Mouse (Mus musculus) left cerebral cortex, adult 2 months (tissue): ENCODE measurements around the gene Ctnna2. TPM values are rescaled to one million over a fixed set of nuclear protein-coding genes. Genes with fewer than 3 reads are reported as not detected.

Experiments used
- DNase-seq, 2 experiments: peaks; one replicate each; pipeline ENCODE4 v3.0.0; 2021 to 2022; ENCODE audit warnings: low spot score in 2 of 2, mixed read lengths in 1 of 2; ENCODE audit errors: extremely low spot score in 1 of 2
- H3K27ac ChIP-seq: fragments of 200-600 bp; 2 replicates; pipeline ENCODE4 v1.8.1; 2022
- H3K4me3 ChIP-seq: fragments of 200-600 bp; 2 replicates; pipeline ENCODE4 v1.8.1; 2022
- CTCF ChIP-seq: fragments of 200-600 bp; IDR thresholded peaks from 2 replicates; pipeline ENCODE4 v1.8.1; 2022; ENCODE audit warnings: antibody characterized with exemption, mild to moderate bottlenecking, moderate library complexity
- intact Hi-C: fragments of 180-260 bp; cut with DNase I; formaldehyde crosslinking; loops from one replicate; pipeline ENCODE4 v1.15.1; 2025
- total RNA-seq, 2 experiments: library from RNA; stranded (reverse); gene quantifications; 2 replicates each; pipeline ENCODE4 v1.2.3; 2021

The Ctnna2 gene
- total RNA-seq, 2 experiments from 2014 or later, result 112 to 114 TPM

DNA sequence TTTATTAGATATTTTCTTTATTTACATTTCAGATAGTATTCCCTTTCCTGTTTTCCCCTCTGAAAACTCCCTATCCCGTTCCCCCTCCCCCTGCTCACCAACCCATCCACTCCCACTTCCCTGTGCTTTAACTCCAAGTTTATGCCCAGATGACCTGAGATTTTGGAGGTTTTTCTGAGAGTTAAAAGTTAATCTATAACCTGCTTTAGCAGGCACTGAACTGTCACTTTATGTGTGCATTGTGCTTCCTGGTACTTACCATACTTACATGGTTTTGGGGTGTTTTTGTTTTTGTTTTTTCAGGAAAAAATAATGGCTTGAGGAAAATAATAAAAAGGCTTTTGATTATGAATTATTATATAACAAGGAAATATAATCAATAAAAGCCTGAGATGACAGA, 292.3 kb downstream of the Ctnna2 start:
- TF ChIP-seq CTCF, result no peak
- intact Hi-C loops, result no loop called here

DNA sequence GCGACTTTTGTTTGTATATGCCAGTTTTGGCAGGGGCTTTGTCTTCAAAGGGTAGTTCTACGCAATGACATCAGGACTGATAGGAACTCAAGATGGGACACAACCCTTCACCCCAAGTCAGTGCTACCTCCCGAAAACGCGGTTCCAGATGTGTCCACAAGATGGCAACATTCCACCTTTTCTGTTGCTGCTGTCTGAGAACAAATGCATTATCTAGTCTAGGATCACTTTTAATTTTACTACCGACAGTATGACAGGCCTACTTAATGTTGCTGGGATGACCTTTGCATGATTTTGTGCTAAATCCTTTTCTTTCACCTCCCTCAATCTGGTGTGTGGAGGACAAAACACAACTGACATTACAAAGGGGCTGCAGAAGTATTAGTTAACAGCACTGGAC, 329.4 kb downstream of the Ctnna2 start:
- no peak overlapping the region for H3K4me3 ChIP-seq
- DNase-seq, result peak; percentile 66 to 75

More for the DNA sequence above, 292.3 kb downstream of the Ctnna2 start:
- DNase-seq, result no peak
- Histone ChIP-seq H3K4me3 (no peak overlapping the region), H3K27ac (no peak overlapping the region)

DNA sequence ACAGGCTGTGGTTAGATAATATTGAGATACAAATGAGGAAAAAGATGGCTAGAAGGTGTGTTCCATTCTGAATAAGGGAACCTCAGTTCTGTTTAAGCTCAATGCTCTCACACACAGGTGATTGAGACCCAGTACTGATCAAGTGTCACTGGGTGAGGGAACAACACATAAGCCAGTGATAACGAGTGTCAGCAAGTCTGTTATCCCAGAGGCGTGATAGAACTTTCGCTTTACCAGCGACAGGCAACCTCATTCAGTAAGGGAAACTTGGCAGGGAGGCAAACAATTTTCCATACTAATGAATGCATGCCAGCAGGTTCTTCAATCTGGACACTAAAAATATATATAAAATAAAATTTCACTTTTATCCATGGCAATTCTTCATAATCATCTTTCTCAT, 334.9 kb downstream of the Ctnna2 start:
- intact Hi-C loops, result no loop called here
- no peak for DNase-seq
- Histone ChIP-seq H3K4me3 (no peak overlapping the region), H3K27ac (no peak overlapping the region)
- no peak for TF ChIP-seq CTCF

More for the DNA sequence above, 329.4 kb downstream of the Ctnna2 start:
- peak; percentile 76 for TF ChIP-seq CTCF
- no peak overlapping the region for H3K27ac ChIP-seq
- intact Hi-C loops, result loop anchor here (5.0 kb wide), 2 partner anchors 327 to 672 kb away; partner anchors contain the start of gene Ctnna2

DNA sequence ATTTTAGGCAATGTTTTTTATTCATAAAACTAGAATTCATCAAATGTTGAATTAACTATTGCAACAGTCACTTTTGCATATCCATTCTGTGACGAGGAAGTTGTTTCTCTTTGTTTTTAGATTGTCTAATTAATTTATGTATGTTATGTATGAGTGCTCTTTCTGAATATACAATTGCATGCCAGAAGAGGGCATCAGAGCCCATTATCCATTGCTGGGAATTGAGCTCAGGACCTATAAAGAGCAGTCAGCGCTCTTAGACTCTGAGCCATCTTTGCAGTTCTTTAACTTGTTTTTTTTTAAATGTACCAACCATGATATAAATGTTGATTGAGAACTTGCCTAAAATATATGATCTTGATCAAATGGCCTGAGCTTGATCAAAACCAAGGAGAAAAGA, 340.7 kb downstream of the Ctnna2 start:
- peak; percentile 32 for TF ChIP-seq CTCF
- H3K27ac ChIP-seq, result no peak overlapping the region
- intact Hi-C loops, result no loop called here
- no peak overlapping the region for H3K4me3 ChIP-seq
- no peak for DNase-seq

DNA sequence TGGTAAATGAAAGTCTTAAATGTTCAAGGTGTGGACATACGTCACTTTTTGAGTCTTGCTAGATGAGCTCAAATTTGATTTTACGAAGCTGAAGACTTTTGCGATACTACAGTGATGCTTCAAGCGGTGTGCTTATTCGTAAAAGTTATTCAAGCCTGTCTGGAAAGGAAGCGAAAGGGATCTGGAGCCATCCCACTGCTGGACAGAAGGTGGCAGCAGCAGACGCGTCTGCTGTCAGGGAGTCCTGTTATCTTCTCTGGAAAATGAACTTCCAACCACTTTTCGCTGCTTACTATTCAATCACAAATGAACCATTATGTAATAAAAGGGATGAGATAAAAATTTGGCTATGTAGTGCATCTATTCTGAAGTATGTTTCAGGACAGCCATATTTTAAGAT, 345.5 kb downstream of the Ctnna2 start:
- peak; percentile 73 to 81 for DNase-seq
- Histone ChIP-seq H3K4me3 (no peak overlapping the region), H3K27ac (no peak overlapping the region)
- intact Hi-C loops, result loop anchor here (5.0 kb wide), 1 partner anchor 693 kb away; no protein-coding TSS in a partner anchor
- TF ChIP-seq CTCF, result peak; percentile 89

DNA sequence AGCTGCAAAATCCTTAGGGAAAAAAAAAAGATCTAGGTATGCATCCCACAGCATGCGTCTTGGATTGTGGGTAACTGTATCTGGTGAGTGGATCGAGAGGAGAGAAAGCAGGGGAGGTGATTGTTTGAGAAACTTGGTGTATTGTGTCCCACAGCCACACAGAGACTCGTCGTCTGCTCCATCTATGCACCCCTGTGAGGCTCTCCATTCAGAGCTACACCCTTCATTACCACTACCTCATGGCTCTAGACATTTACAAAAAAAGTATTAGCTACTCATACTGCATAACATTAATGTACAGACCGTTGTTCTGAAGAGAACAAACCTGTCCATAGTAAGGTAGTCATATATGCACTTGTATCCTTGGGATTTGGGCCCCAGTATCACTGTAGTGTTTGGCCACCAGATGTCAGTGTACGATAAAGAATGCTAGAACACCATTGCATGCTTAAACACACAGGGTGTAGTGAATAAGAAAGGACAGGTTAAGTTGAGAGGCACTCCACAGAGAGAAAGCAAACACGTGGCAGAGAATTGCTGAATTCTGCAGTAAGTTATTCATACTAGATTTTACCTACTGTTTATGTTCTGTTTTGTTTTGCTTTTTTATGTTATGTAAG, 350.8 kb downstream of the Ctnna2 start:
- no peak overlapping the region for H3K27ac ChIP-seq
- DNase-seq, result peak in 1 of 2 experiments; percentile 26
- peak; percentile 74 for TF ChIP-seq CTCF
- no peak overlapping the region for H3K4me3 ChIP-seq
- intact Hi-C loops, result loop anchor here (5.0 kb wide), 1 partner anchor 839 kb away; the partner anchor contains the start of gene Reg3g

DNA sequence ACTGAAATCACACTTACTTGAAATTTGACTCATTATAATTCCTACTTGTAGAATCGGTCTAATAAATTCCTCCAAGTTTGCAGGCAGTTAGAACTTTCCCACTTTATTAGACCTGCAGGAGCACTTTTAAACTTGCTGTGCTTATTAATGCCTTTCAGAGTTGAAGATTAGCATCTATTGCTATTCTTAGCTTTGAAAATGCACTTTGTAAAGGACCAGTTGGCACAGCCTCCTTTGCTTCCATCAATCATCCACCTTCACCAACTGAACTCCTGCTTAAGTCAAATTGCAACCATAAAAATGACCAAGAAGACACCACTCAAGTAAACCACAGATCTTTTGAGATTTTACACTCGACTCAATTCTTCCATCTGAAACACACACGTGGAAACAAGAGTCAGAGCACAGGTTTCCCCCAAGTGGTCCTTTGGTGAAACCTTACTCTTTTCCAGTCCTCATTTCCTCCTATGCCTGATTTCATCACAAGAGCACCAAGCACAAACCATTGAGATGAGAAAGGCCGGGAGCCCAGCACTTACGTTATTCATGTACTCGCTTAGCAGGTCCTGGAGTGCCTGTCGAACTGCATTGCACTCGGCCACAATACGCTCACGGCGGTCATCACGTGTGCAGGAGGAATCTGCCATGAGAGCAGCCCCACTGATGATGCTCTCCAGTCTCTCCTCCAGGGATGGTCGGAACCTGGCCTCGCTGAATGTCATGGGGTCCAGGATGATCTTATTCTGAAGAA, 374.7 kb downstream of the Ctnna2 start:
- H3K4me3 ChIP-seq, result no peak overlapping the region
- no peak for TF ChIP-seq CTCF
- intact Hi-C loops, result no loop called here
- DNase-seq, result no peak
- H3K27ac ChIP-seq, result no peak overlapping the region

DNA sequence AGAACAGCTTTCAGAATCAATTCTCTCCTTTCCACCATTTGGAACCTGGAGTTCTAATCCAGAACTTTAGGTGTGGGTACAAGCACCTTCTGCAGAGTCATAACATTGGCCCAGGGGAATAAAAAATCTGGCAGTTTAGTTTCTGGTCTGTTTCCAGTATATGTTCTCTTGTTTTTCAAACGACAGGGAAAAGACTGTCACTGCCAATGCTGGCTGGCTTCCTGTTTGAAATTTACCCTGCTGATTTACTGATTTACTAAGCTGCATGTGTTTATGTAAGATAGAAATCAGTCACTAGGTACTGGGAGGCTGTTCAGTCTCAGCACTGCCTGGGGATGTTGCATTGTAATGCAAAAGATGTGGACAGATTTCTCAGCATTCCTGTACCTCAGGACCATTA, 375.6 kb downstream of the Ctnna2 start:
- TF ChIP-seq CTCF, result no peak
- intact Hi-C loops, result no loop called here
- Histone ChIP-seq H3K4me3 (no peak overlapping the region), H3K27ac (no peak overlapping the region)
- DNase-seq, result no peak

DNA sequence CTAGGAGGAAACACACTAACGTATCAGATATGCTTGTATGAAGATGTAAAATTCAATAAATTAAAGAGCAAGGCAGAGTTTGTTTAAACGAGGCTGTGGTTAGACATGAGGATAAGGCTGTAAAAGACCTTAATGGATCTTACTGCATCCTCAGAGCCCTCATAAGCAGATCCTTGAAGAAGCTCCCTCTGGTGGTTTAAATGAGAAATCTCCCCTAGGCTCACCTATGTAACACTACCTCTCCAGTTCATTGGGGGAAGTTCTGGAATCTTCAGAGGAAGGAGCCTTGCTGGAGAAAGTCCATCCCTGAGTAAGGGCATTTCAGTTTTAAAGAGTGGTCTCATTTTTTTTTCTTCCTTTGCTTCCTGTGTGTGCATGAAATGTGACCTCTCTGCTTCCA, 380.3 kb downstream of the Ctnna2 start:
- peak; percentile 67 for TF ChIP-seq CTCF
- no peak overlapping the region for H3K4me3 ChIP-seq
- DNase-seq, result no peak

DNA sequence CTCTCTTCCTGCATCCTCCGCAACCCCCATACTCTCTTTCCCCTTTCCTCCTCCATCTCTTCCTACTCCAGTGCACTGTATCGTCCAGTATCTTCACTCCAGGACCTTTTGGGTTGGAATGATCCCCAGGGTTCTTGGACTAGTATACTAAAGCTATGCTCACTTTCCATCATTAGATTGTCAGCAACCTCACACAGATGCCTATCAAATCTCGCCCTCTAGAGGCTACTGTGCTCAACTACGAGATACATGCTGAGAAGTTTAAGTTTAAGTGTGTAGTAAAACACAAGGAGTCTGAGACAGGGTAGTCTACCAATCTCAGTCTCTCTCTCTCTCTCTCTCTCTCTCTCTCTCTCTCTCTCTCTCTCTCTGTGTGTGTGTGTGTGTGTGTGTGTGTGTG, 396.9 kb downstream of the Ctnna2 start:
- intact Hi-C loops, result no loop called here
- no peak for DNase-seq
- TF ChIP-seq CTCF, result peak; percentile 46
- H3K27ac ChIP-seq, result no peak overlapping the region
- no peak overlapping the region for H3K4me3 ChIP-seq

More for the DNA sequence above, 380.3 kb downstream of the Ctnna2 start:
- intact Hi-C loops, result no loop called here
- H3K27ac ChIP-seq, result no peak overlapping the region

DNA sequence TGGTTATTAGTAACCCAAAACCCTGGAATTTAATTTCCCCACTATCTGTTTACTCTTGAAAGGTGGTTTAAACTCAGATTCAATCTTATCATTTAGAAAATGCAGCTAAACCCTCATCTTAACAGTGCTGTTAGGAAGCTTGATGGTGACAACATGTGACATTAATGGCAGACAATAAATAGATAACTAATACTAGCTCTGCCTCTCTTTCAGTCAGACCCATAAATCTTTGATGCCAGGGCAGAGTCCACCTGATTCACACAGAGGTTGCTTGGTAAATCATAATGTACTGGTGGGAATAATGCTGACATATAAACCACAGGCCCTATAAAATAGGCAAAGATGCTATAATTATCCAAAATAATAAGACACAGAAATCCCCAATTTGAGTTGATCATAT, 398.6 kb downstream of the Ctnna2 start:
- no peak for DNase-seq
- intact Hi-C loops, result no loop called here
- TF ChIP-seq CTCF, result no peak
- Histone ChIP-seq H3K4me3 (no peak overlapping the region), H3K27ac (no peak overlapping the region)

DNA sequence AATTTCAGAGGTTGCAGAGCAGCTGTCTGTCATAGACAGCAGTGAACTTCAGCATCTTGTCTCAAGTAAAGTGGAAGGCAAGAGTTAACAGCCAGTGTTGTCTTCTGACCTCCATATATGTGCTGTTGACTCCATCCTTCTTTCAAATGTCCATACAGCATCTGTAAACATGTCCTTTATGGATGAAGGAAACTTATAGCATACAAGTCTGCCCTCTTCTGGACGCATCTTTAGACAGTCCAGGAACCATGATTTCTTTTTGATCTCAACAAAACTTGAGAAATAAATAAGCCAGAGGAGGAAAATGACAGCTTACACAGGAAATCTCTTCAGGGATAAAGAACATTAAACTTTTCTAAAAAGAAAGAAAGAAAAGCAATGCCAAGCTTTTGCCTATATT, 400.9 kb downstream of the Ctnna2 start:
- peak; percentile 59 for TF ChIP-seq CTCF
- Histone ChIP-seq H3K4me3 (no peak overlapping the region), H3K27ac (no peak overlapping the region)
- DNase-seq, result no peak
- intact Hi-C loops, result loop anchor here (5.0 to 10.0 kb wide), 3 partner anchors 134 to 331 kb away; no protein-coding TSS in a partner anchor
